Mouse (Mus musculus): Measurements from ENCODE around the gene Slc9a4. TPM values are rescaled to one million over a fixed set of nuclear protein-coding genes. Genes with fewer than 3 reads are reported as not detected.
"Not testable (repeated sequence)": the region's sequence is repeated elsewhere in the genome, so short reads cannot be mapped to it uniquely, and the experiment has no call there.

The Slc9a4 gene
- total and polyA plus RNA-seq, 2 experiments from 2014 or later: 0.05 to 0.12 TPM

GRCm38 (mm10) chr1:40569374-40569773 is 10.5 kb upstream of the Slc9a4 start:
- DNase-seq (ENCODE audit: low spot score) (no peak), ATAC-seq (ENCODE audit: low FRiP score) (no peak)
- Histone ChIP-seq H3K27ac (ENCODE audit: low read depth, low read length) (no peak overlapping the region), H3K4me3 (ENCODE audit: low read depth, low read length) (no peak overlapping the region), H3K27me3 (ENCODE audit: insufficient read depth, low read length) (no peaks in the 10 kb centered on the region), H3K4me1 (ENCODE audit: insufficient read depth, low read length) (no peaks in the 10 kb centered on the region), H3K36me3 (ENCODE audit: insufficient read depth, low read length) (no peaks in the 10 kb centered on the region), H3K4me2 (ENCODE audit: low read depth, low read length, poor library complexity, severe bottlenecking) (no peak overlapping the region), H3K9me3 (ENCODE audit: low read length) (no peaks in the 10 kb centered on the region), H3K9ac (replicated peaks; ENCODE audit: low read length, poor library complexity, severe bottlenecking) (no peak overlapping the region)
- no peak for TF ChIP-seq CTCF (IDR thresholded peaks at IDR 0.05)
- WGBS: 84% methylated on average over 4 of the region's 4 CpGs

DNA sequence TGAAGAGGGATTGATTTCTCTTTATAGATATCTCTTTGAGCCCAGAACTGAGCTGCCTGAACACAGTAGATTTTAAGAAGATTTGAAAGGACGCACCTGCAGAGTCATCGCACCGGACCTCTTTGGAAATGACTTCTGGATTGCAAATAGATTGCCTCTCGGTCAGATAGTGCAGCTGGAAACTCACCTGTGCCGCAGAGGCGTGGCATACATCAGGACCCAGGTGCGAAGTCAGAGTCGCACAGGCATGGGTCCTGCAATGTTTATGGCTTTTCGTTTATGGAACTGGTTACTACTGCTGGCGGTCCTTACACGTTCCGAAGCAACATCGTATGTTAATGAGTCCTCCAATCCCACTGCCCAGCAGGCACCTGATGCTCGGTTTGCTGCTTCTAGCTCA is 388 bp downstream of the Slc9a4 start:
- Histone ChIP-seq H3K9me3 (ENCODE audit: low read length) (no peaks in the 10 kb centered on the region), H3K27ac (ENCODE audit: low read depth, low read length) (no peak overlapping the region), H3K4me3 (ENCODE audit: low read depth, low read length) (no peak overlapping the region), H3K9ac (replicated peaks; ENCODE audit: low read length, poor library complexity, severe bottlenecking) (no peak overlapping the region), H3K27me3 (ENCODE audit: insufficient read depth, low read length) (no peaks in the 10 kb centered on the region), H3K4me2 (ENCODE audit: low read depth, low read length, poor library complexity, severe bottlenecking) (no peak overlapping the region; the same call in 1 of the 2 replicates), H3K36me3 (ENCODE audit: insufficient read depth, low read length) (no peaks in the 10 kb centered on the region), H3K4me1 (ENCODE audit: insufficient read depth, low read length) (no peaks in the 10 kb centered on the region)
- no peak for ATAC-seq (ENCODE audit: low FRiP score)
- TF ChIP-seq CTCF (IDR thresholded peaks at IDR 0.05): no peak
- 68% methylated on average over 14 of the region's 14 CpGs for WGBS
- DNase-seq (ENCODE audit: low spot score): no peak

DNA sequence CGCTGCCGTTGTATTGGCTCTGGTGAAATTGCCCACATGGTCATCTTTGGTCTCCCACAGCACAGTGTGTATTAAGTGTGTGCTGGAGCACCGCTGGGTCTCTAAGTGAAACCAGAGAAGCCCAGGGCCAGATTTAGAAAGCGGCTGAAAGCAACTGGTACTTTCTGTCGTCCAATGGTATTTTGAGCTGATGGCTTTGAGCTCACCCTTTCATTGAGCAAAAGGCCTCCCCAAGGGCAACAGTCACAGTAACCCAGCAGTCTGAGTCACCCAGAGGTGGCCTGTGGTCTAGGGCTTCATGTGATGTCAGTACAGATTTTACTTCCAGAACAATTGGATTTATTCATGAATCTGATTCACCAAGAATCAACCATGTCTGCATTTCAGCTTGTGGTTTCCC is 6.9 kb downstream of the Slc9a4 start:
- 84% methylated on average over 5 of the region's 5 CpGs for WGBS
- H3K4me1 ChIP-seq (ENCODE audit: insufficient read depth, low read length): no peaks in the 10 kb centered on the region

DNA sequence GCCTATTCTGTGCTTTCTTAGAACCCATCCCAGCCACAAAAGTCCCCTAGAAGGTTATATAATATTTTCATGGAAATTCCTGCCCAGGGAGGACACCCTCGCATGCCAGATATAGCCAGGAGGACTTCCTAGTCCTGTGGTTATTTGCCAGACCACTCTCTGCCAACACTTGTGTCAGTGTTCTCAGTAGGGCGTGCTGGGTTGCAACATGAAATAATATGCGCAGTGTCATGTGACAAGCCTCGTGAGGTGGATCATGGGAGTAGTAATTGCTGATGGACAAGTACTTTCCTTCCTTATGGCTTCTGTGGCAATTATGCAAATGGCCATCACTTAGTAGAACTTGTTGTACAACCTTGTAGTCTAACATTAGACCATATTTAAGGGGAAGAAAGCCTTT is 11.1 kb downstream of the Slc9a4 start:
- no peak for TF ChIP-seq CTCF (IDR thresholded peaks at IDR 0.05)
- Histone ChIP-seq H3K9me3 (ENCODE audit: low read length) (no peaks in the 10 kb centered on the region), H3K4me3 (ENCODE audit: low read depth, low read length) (no peak overlapping the region), H3K36me3 (ENCODE audit: insufficient read depth, low read length) (no peaks in the 10 kb centered on the region), H3K27ac (ENCODE audit: low read depth, low read length) (no peak overlapping the region), H3K27me3 (ENCODE audit: insufficient read depth, low read length) (no peaks in the 10 kb centered on the region), H3K4me2 (ENCODE audit: low read depth, low read length, poor library complexity, severe bottlenecking) (no peak overlapping the region), H3K4me1 (ENCODE audit: insufficient read depth, low read length) (no peaks in the 10 kb centered on the region), H3K9ac (replicated peaks; ENCODE audit: low read length, poor library complexity, severe bottlenecking) (no peak overlapping the region)
- ATAC-seq (ENCODE audit: low FRiP score): no peak
- WGBS: 92% methylated on average over 4 of the region's 4 CpGs
- DNase-seq (ENCODE audit: low spot score): no peak

More for the DNA sequence above, 6.9 kb downstream of the Slc9a4 start:
- no peak overlapping the region for H3K27ac ChIP-seq (ENCODE audit: low read depth, low read length)
- no peaks in the 10 kb centered on the region for H3K9me3 ChIP-seq (ENCODE audit: low read length)
- no peaks in the 10 kb centered on the region for H3K27me3 ChIP-seq (ENCODE audit: insufficient read depth, low read length)
- no peak overlapping the region for H3K9ac ChIP-seq (replicated peaks; ENCODE audit: low read length, poor library complexity, severe bottlenecking)
- H3K4me2 ChIP-seq (ENCODE audit: low read depth, low read length, poor library complexity, severe bottlenecking): no peak overlapping the region
- DNase-seq (ENCODE audit: low spot score): no peak
- H3K4me3 ChIP-seq (ENCODE audit: low read depth, low read length): no peak overlapping the region
- no peak for ATAC-seq (ENCODE audit: low FRiP score)
- no peaks in the 10 kb centered on the region for H3K36me3 ChIP-seq (ENCODE audit: insufficient read depth, low read length)
- no peak for TF ChIP-seq CTCF (IDR thresholded peaks at IDR 0.05)

DNA sequence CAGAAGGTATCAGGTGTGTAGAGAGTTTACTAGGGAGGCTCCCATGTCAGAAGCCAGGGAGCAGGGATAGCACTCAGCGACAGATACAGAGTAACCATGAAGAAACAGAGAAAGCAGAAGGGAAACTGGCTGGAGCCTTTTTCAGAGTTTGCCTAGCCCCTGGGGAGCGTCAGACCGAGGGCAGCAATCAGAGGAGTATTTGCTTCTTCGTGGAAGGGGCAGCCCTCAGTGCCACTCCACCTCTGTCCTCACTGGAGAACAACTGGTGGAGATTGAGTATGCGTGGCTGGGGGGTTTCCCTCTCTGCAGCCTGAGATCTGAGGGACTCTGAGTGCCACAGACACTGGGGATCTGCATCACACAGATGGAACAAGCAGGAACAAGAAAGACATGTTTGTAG is 17.9 kb downstream of the Slc9a4 start:
- Histone ChIP-seq H3K4me2 (ENCODE audit: low read depth, low read length, poor library complexity, severe bottlenecking) (no peak overlapping the region), H3K9ac (replicated peaks; ENCODE audit: low read length, poor library complexity, severe bottlenecking) (no peak overlapping the region), H3K9me3 (ENCODE audit: low read length) (no peaks in the 10 kb centered on the region), H3K4me1 (ENCODE audit: insufficient read depth, low read length) (no peaks in the 10 kb centered on the region), H3K27me3 (ENCODE audit: insufficient read depth, low read length) (no peaks in the 10 kb centered on the region), H3K27ac (ENCODE audit: low read depth, low read length) (no peak overlapping the region), H3K36me3 (ENCODE audit: insufficient read depth, low read length) (no peaks in the 10 kb centered on the region), H3K4me3 (ENCODE audit: low read depth, low read length) (no peak overlapping the region)
- no peak for TF ChIP-seq CTCF (IDR thresholded peaks at IDR 0.05)
- WGBS: 68% methylated on average over 5 of the region's 5 CpGs
- no peak for DNase-seq (ENCODE audit: low spot score)
- no peak for ATAC-seq (ENCODE audit: low FRiP score)

GRCm38 (mm10) chr1:40599661-40600060 is 19.8 kb downstream of the Slc9a4 start:
- not testable (repeated sequence) for H3K4me1 ChIP-seq (ENCODE audit: insufficient read depth, low read length); H3K4me3 ChIP-seq (ENCODE audit: low read depth, low read length); H3K27me3 ChIP-seq (ENCODE audit: insufficient read depth, low read length); H3K4me2 ChIP-seq (ENCODE audit: low read depth, low read length, poor library complexity, severe bottlenecking); ATAC-seq (ENCODE audit: low FRiP score); H3K9me3 ChIP-seq (ENCODE audit: low read length); H3K36me3 ChIP-seq (ENCODE audit: insufficient read depth, low read length); H3K9ac ChIP-seq (replicated peaks; ENCODE audit: low read length, poor library complexity, severe bottlenecking); DNase-seq (ENCODE audit: low spot score); H3K27ac ChIP-seq (ENCODE audit: low read depth, low read length)
- whole genome bisulfite sequencing: 91% methylated on average over 9 of the region's 9 CpGs
